Mouse (Mus musculus): ENCODE measurements at regions not wholly inside any gene's neighbourhood (a gene's known extent, or its start where the extent isn't known, plus 50 kb on each side); places are given as distances from the start of the nearest gene placed in this dataset.
A peak's percentile ranks its signal among the peaks of the same experiment; 100 is the strongest.
"Not testable (repeated sequence)": the region's sequence is repeated elsewhere in the genome, so short reads cannot be mapped to it uniquely, and the experiment has no call there.

DNA sequence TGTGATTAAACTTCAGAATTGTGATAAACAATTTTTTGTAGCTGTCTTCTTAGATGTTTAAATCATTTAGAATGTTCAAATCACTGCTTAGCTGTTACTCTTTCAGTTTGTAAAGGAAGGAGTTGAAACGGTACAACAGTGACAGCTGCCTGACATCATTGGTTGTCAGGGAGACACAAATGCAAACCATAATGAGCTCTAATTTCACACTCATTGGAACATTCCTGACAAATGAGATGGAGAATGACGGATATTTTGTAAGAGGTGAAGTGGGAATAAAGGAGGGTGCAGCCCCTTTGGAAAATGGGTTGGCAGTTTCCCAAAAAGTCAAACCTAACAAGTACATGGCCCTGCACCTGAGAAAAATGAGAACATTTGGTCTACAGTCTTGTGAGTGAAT is 62.5 kb downstream of the Rad51ap2 start:
- no peak for DNase-seq

DNA sequence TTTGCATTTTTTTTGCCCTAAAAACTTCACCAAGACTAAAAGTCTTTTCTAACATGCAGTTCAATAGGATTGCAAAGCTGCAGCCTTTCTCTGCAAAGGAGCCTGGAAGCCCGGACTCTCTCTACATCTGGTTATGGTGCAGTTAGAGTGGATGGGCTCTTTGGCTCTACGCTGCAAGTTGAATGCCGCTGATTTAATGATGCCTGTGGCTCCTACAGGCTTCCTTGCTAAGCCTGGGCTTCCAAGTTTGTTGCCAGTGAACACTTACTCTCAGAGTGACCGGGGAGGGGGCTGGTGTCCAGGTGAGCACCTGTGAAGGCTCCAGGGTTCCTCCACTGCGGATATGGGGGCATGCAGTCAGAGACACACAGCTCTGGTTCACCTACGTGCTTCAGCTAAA is 107.0 kb downstream of the Rad51ap2 start:
- no peak for DNase-seq

DNA sequence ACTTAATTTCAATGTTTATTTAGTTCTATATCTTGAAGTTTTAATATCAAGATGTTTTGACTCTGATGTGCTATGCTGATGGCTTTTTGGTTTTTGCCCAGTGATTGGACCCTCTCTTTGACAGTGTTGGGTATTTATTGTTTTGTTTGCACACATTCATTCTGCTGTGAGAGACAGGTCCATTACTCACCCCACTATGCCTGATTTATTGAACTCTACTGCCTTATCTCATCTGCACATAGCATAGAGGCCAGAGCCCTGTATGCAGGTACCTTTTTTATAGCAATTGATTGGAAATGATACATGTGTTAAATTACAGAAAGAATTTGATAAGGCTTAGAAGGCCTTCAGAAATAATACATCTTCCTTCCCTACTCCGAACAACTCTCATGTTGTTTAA is 114.3 kb downstream of the Rad51ap2 start:
- no peak for DNase-seq

DNA sequence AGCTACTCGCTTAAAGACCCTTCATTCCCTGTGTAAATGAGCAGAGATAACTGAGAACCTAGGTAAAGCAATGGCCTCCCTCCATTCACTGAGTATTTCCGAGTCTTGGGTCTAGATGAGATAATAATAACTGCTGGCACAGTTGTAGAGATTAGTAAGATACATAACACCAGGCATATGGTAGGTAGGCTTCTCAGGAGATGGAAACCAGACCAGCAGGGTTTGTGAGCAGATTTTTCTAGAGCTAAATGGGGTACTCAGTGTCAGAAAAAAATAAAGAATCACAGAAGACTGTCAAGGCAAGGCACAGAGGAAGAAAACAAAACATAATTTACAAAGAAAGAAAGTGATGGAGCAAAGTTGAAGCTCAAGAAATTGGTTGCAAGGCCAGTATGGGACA is 148.1 kb downstream of the Rad51ap2 start:
- no peak for DNase-seq

DNA sequence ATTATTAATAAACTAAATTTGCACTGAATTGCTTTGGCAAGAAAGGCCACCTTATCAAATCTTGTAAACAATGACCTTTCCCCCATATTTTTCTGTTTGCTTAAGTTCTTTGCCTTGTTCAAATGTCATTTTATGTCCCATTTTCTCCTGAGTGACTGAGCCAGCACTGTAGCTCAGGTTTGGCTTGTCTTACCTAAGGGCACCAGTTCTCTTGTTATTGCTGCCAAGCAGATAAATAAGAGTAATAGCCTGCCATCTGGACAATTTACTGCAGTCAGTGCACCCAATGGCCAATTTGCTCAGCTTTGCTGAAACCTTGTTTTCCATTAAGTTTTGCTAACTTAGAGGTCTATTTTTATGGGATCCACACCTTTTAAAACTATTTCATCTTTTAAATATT is 152.9 kb downstream of the Rad51ap2 start:
- DNase-seq = no peak

DNA sequence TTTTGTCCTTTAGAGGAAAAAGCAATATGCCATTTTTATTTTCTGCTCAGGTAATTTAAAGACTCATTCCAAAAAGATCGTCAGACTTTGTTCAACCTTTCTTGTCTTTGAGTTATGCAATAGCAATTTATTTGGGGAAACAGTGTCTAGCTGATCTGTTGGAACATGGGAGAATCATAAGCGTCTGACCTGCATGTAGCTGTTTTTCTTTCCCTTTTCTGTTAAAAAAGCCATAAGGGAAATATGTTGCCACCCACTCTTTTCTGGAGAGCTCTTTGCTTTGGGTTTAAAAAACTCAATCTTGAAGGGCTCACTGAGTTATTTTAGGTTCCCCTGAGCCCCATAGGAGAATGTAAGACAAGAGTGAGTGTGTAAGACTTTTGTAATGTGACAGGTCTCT is 155.8 kb downstream of the Rad51ap2 start:
- DNase-seq = no peak

DNA sequence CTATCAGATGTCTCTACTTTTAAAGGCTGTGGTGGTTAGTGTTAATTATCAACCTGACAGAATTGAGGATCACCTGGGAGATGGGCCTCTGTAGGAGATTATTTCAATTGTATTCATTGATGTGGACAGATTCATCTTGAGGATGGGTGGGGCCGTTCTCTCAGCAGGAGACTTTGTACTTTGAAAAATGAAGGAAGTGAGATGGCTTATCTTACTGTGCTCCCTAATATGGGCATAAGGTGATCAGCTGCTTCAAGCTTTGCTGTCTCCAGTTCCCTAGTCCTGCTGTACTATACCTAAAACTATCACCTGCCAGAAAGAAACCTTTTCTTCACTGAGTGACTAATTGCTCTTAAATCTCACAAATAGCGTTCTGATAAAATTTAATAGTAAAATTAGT is 159.4 kb downstream of the Rad51ap2 start:
- no peak for DNase-seq

DNA sequence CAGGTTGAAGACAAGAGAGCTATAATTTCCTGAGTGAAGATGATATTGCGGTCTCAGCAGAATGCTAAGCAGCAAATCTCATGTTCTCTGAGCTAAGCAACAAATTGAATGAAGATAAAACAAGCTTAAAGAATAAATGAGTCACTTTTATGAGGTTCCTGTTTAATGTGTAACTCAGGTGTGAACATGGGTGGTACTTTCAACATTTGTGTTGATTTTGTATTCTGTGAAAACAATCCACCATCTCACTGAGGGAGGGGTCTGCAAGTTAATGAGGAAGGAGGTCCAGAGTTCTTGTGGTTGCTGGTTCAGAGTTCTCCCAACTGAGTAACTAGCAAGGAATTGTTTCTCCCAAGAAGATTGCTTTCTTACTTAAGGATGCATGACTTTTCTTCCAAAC is 167.7 kb downstream of the Rad51ap2 start:
- peak; percentile 2 to 29 for DNase-seq

DNA sequence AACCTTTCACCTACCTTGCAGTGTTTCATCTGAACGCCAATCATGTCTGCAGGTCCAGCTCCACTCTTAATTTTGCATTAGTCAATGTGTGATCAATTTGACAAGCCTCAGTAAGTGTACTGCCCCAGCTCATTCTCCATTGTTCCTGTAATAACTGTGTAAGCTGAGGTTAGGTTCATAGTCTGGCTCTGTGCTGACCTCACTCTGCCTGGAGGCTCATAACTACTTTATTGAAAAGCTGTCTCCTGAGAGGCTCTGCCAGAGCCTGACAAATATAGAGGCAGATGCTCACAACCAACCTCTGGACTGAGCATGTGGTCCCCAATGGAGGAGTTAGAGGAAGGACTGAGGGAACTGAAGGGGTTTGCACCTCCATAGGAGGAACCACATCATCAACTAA is 174.3 kb downstream of the Rad51ap2 start:
- DNase-seq = no peak

DNA sequence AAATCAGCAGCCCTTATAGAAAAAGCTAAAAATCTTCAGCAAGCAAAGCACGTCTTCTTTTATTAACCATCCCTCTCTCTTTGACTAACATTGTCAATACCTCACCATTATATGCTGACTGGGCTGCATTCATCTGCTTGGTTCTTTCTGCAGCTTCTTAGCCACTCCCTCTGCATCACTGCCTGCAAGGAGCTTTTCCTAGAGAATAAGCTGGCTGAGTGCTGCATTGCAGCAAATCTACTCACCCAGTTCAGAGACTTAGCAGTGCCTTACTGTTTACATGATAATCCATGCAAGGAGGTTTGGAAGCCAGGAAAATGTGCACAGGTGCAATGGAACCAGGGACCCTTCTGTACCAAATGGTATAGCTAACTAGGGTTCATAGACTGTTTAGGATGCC is 175.9 kb downstream of the Rad51ap2 start:
- DNase-seq = no peak

DNA sequence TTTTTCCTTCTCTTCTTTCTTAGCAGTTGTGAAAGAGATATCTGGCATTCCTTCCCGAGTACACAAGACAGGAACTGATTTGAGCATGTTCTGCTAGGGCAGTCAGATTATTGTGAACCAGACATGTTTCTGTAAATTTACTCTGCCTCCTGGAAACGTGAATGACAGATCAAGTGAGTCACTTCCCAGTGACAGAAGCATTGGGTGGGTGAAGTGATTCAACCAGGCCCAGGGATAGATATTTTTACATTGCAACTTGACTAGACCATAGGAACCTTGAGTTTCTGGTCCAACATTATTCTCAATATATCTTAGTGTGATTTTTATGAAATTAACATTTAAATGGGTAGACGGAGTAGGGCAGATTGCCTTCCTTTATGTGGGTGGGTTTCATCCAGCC is 217.4 kb downstream of the Rad51ap2 start:
- no peak for DNase-seq

DNA sequence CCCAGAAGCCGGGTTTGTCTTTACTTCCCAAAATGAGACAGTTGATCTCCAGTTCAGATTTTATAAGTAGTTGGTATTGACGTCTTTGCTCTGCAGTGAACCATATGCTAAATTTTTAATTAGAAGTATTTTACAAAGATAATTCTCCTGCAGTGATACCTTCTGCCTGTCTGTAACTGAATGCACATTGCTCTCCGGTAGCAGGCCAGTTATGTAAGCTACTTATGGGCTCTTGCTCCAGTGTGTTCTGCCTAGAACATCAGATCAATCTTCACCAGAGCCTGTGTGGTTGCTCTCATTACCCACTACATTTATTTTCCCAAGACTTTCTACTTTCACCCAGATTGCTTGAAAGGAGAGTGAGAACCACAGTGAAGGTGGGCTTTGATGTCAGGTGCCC is 238.9 kb downstream of the Rad51ap2 start:
- DNase-seq = no peak

DNA sequence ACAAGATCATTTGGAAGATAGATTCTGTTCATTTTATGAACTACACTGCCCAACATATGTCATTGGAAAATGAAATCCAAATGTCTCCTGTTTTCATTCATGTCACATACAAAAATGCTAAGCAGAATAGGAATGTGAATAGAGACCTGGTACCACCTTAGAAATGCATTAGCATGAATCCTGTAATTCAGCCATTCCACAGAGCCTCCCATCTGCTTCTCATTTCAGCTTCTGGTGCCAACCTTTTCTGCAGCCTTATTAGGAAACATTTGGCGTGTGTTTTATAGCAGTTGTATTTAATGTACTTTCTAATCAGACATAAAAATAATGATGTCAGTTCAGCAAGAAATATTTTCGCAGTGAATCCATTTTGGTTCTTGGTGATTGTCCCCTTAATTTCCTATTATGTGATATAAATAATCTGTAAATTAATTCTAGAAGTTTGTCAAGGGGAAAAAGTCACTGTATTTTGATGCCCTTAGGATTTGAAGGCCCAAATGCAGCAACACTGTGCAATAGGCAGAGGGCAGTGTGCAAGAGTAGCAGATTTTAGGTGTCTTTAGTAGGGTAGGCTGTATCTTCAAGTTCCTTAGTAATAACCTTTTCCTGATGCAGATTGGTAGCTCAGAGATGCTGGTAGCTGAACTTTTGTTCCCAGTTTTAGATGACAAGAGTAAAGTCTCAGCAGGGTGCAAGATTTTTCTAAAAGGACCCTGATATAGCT is 253.2 kb downstream of the Rad51ap2 start:
- no peak for DNase-seq

DNA sequence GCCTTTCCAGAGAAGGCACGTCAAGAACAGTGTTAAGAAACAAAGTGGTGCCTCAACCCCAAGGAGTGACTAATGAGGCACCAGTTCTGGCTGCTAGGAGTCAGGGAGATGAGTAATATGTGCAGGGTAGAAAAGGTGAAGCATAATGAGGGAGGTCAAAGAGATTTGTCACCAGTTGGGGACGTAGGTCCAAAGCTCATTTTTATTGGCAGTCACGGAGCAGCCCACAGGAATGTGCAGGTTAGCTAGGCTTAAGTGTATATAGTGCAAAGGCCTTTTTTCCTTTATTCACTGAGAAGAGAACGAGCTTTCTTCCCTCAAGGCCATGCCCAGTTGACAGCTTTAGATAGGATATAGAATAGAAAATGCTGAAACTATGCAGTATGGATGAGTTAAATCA is 261.8 kb downstream of the Rad51ap2 start:
- DNase-seq = peak; percentile 7 to 45

DNA sequence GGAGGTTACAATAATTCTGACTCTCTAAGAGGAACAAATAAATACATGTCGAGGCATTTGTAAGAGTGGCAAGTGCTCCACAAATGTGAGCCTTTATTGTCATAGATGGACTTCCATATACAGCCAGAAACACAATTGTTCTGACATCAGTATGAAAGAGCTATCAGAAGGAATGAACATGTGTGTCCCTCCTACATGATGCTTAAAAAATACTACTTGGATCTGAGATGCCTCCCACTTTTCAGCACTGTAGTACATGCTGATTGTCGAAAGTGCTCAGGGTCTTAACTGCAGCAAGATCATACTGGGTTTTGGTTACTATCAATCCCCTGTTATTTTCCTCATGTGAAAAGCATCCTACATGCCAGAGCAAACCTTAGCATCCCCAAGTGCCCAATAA is 295.6 kb downstream of the Rad51ap2 start:
- no peak for DNase-seq

DNA sequence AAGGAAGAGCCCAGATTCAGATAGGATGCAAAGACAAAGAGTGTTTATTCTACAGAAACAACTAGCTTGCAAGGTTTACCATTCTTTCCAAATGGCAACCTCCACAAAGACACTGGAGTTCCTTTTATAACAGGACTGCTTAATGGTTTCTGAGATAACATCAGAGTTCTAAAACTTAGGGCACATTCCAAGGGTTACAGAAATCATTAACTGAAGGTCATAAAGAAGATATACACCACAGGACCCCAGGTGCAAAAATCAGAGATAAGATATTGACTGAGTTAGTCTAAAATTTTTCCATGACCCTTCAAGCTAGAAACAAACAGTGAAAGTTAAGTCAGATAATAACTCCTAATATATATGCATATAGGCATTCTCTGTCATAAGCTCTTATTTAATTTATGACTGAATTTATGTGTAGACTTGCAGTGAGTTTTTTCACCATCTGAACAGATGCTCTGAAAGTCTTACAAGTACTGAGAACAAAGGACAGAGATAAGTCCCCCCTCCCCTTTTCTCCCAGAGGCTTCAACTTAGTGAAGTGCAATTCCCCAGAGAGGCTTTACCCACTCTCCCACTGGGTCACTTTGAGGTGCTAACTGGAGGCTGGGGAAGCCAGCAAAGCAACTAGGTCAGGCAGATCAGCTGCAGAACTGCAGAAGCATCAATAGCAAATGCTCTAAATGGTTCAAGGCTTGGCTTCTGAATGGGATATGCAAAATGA is 298.5 kb downstream of the Rad51ap2 start:
- no peak for DNase-seq

DNA sequence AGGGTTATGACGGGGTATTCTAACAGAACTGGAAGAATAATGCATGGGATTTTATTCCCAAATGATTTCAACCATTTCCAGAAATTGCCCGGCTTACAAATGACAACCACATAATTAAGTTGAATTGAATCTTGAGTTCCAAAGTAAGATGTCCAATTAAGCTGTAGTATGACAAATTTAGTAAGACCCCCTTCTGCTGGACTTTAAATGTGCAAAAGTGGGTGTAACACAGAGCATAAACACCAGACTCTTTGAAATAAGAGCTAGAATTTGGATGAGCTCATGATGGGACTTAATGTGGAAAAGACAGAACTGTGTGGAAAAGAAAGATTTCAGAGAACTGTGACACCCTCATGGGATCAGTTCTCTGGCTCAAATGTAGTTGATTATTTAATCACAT is 346.4 kb downstream of the Rad51ap2 start:
- no peak for DNase-seq

DNA sequence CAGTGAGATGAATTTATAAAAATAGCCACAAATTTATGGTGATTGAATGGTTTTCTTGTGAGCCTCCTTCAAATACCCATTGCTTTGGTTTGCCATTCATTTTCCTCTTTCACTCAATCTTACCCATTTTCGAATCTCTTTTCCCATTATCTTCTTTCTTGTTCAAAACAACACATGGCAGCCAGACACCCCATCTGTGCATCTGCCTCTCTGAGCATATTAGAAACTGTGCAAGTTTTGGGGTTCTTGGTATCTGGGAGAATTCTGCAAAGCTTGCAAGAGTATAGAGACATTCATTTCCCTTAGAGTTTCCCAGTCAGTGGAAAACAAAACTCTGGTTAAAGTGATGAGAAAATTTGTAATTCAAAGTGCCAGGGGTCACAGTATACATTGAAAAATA is 347.3 kb downstream of the Rad51ap2 start:
- no peak for DNase-seq

DNA sequence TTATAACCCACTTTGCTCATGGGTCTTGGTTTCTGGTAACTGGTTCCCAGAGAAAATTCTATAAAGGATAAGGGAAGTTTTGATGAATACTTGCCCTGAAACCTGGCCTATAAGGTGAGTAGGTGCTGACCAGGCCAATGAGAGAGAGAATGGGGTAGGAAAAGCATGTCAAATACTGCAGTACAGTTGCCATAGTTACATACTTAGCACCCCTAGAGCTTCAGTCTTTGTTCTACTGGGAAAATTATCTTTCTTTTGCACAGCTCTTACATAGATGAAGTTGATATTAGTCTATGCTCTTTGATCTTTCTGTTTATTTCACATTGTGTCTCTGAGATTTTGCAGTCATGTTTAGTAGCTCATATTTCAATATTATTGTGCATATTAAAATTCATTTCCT is 373.8 kb downstream of the Rad51ap2 start:
- DNase-seq = no peak

DNA sequence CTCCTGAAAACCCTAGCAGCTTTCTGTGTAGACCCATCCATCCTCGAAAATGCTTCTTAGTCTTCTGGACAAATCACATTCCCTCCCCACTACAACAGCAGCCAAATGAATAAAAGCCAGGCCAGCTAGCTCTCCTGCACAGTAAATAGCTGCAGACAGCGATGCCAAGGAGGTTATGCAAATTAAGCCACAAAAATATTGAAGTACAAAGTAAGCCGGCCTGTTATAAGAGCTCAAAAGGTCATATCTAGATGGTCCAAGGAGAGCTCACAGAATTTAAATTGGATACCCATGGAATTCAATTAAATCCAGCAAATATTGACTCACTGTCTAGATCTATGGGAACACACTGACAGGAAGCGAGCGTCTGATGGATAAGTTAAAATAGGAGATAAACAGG is 375.4 kb downstream of the Rad51ap2 start:
- DNase-seq = no peak

DNA sequence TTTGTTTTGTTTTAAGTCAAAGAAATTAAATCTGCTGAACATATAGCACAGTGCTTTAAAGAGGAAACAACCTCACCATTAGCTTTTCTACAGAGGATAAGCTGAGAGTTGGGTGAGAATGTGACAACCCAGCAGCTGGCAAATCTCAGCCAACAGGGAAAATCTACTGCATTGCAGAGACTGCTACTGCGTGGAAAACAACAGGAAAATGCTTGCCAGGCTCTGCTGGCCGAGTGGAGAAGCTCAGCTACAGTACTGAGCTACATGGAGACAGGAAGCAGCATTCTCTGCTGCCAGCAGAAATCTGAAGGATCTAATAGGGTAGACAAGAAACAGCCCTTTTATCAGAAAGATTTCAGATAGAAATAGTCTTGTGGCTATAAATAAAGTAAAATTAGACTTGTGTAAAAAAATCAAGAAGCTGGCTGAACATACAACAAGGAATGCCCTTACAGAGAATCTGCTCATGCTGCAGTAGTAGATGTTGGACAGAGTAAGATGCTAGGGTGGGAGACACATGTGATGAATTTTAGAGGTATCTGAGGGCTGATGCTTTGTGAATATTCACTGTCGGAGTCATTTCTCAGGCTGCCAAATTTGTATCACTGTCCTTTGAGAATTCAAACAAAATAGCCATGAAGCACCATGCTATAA is 382.1 kb downstream of the Rad51ap2 start:
- no peak for DNase-seq

DNA sequence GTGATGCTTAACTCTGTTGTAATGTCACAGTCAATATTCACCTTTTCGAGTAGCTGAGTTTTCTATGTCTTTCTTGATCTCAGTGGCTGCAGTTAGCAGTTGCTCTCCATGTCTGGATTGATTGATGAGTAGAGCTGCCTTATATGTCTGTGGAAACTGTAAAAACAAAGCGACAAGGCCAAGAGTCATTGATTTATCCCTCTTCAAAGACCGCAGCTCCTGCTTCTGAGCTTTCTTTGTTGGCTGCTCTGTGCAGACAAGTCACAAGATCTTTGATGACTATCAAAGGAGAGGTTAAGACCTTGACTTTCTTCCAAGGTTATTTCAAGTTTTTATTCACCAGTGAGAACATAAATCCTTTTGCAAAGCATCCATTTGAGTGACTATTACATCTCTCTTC is 395.2 kb downstream of the Rad51ap2 start:
- no peak for DNase-seq

DNA sequence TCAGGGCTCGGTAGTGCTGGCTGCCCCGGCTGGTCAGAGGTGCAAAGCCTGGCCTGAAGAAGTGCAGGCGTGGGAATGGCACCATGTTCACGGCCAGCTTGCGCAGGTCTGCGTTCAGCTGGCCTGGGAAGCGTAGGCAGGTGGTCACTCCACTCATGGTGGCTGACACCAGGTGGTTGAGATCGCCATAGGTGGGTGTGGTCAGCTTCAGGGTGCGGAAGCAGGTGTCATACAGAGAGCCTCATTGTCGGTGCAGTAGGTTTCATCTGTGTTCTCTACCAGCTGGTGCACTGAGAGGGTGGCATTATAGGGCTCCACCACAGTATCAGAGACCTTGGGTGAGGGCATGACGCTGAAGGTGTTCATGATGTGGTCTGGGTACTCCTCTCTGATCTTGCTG is 380.1 kb upstream of the Fam49a start:
- DNase-seq = not testable (repeated sequence)

DNA sequence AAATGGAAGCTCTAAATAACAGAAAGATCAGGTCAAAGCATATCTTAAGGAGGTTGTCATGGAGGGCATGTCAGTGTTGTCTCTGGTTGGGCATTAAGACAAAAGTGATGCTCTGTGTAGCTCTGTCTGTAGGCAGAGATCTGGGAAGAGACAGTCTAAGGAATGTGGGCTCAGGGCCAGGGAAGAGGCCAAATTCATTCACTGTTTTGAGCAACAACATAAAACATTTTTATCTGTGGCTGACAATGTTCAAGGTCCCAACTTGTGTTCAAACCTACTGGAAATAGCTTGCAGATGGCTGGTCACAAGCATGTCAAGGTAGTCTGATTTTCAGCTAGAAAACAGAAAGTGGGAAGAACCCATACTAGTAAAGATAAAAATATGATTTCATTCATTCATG is 374.6 kb upstream of the Fam49a start:
- DNase-seq = no peak
